Mouse (Mus musculus): Measurements from ENCODE around the gene Sspo. TPM values are rescaled to one million over a fixed set of nuclear protein-coding genes. Genes with fewer than 3 reads are reported as not detected.

The Sspo gene
- polyA plus RNA-seq, 1 experiment from 2014 or later = 0.46 TPM

- Histone ChIP-seq H3K9me3 (no peaks in the 10 kb centered on the region), H3K4me3 (no peak overlapping the region), H3K27me3 (no peaks in the 10 kb centered on the region), H3K4me1 (peaks cover 28% of the 10 kb centered on the region), H3K9ac (no peak overlapping the region), H3K36me3 (peaks cover 31% of the 10 kb centered on the region), H3K4me2 (no peak overlapping the region), H3K27ac (no peak overlapping the region)
- 80% methylated on average over 8 of the region's 8 CpGs for WGBS
- ATAC-seq (ENCODE audit: insufficient number of reproducible peaks, insufficient read depth, low FRiP score, low TSS enrichment, low read depth) = no peak
These were observed 86.9 kb downstream of the Sspo start for GRCm38 (mm10) chr6:48534913-48535312.

- Histone ChIP-seq H3K4me1 (peaks cover 19% of the 10 kb centered on the region), H3K4me2 (no peak overlapping the region), H3K27ac (no peak overlapping the region), H3K9me3 (no peaks in the 10 kb centered on the region), H3K9ac (no peak overlapping the region), H3K4me3 (no peak overlapping the region), H3K36me3 (peaks cover 23% of the 10 kb centered on the region), H3K27me3 (no peaks in the 10 kb centered on the region)
- WGBS = 73% methylated on average over 4 of the region's 4 CpGs
- ATAC-seq (ENCODE audit: insufficient number of reproducible peaks, insufficient read depth, low FRiP score, low TSS enrichment, low read depth) = no peak
These were observed 88.1 kb downstream of the Sspo start for GRCm38 (mm10) chr6:48536091-48536490.

- H3K36me3 ChIP-seq = peaks cover 11% of the 10 kb centered on the region
- no peak within 1 kb of the TSS for H3K27ac ChIP-seq
- H3K4me1 ChIP-seq = peaks cover 30% of the 10 kb centered on the region
- peak within 1 kb of the TSS; percentile 66 for H3K9ac ChIP-seq
- peak within 1 kb of the TSS; percentile 45 for H3K4me3 ChIP-seq
- peak; percentile 80 for ATAC-seq (ENCODE audit: insufficient number of reproducible peaks, insufficient read depth, low FRiP score, low TSS enrichment, low read depth)
- H3K27me3 ChIP-seq = no peaks in the 10 kb centered on the region
- H3K4me2 ChIP-seq = peak within 1 kb of the TSS; percentile 73
- WGBS = 5% methylated on average over 38 of the region's 38 CpGs
- H3K9me3 ChIP-seq = no peaks in the 10 kb centered on the region
These were observed 89.3 kb downstream of the Sspo start, which contains the start of gene Atp6v0e2 for GRCm38 (mm10) chr6:48537105-48537954. TSS of gene Atp6v0e2 (plus strand) at chr6:48537615.

- no peaks in the 10 kb centered on the region for H3K27me3 ChIP-seq
- no peak overlapping the region for H3K4me2 ChIP-seq
- no peaks in the 10 kb centered on the region for H3K9me3 ChIP-seq
- H3K4me1 ChIP-seq = peaks cover 34% of the 10 kb centered on the region
- ATAC-seq (ENCODE audit: insufficient number of reproducible peaks, insufficient read depth, low FRiP score, low TSS enrichment, low read depth) = no peak
- H3K27ac ChIP-seq = no peak overlapping the region
- WGBS = 71% methylated on average over 5 of the region's 5 CpGs
- no peaks in the 10 kb centered on the region for H3K36me3 ChIP-seq
- no peak overlapping the region for H3K4me3 ChIP-seq
- no peak overlapping the region for H3K9ac ChIP-seq
These were observed 91.1 kb downstream of the Sspo start for GRCm38 (mm10) chr6:48538841-48539737.

DNA sequence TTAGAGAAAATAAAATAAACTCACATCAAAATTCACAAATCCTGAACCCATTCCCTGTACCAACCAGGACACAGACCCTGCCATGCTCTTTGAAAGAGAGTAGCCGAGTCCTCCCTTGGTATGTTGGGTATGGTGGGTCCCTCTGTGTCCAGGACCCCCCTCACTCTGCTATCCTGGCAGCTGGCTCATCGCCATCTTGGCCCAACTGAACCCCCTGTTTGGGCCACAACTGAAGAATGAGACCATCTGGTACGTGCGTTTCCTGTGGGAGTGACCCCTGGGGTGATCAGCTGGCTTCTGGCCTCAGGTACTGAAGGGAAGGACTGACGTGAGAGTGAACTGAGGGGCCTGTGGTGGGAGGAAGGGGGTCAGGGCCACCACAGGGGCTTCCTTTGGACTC, 91.8 kb downstream of the Sspo start:
- H3K36me3 ChIP-seq = no peaks in the 10 kb centered on the region
- no peak overlapping the region for H3K4me2 ChIP-seq
- no peak overlapping the region for H3K4me3 ChIP-seq
- H3K9ac ChIP-seq = no peak overlapping the region
- ATAC-seq (ENCODE audit: insufficient number of reproducible peaks, insufficient read depth, low FRiP score, low TSS enrichment, low read depth) = no peak
- WGBS = 61% methylated on average over 5 of the region's 5 CpGs
- H3K27me3 ChIP-seq = no peaks in the 10 kb centered on the region
- no peak overlapping the region for H3K27ac ChIP-seq
- H3K9me3 ChIP-seq = no peaks in the 10 kb centered on the region
- peaks cover 34% of the 10 kb centered on the region for H3K4me1 ChIP-seq

- no peak overlapping the region for H3K4me2 ChIP-seq
- WGBS = 65% methylated on average over 3 of the region's 3 CpGs
- H3K36me3 ChIP-seq = no peaks in the 10 kb centered on the region
- no peak overlapping the region for H3K27ac ChIP-seq
- no peak overlapping the region for H3K9ac ChIP-seq
- peaks cover 34% of the 10 kb centered on the region for H3K4me1 ChIP-seq
- no peaks in the 10 kb centered on the region for H3K9me3 ChIP-seq
- no peaks in the 10 kb centered on the region for H3K27me3 ChIP-seq
- ATAC-seq (ENCODE audit: insufficient number of reproducible peaks, insufficient read depth, low FRiP score, low TSS enrichment, low read depth) = no peak
- H3K4me3 ChIP-seq = no peak overlapping the region
These were observed 92.7 kb downstream of the Sspo start for GRCm38 (mm10) chr6:48540721-48541120.

DNA sequence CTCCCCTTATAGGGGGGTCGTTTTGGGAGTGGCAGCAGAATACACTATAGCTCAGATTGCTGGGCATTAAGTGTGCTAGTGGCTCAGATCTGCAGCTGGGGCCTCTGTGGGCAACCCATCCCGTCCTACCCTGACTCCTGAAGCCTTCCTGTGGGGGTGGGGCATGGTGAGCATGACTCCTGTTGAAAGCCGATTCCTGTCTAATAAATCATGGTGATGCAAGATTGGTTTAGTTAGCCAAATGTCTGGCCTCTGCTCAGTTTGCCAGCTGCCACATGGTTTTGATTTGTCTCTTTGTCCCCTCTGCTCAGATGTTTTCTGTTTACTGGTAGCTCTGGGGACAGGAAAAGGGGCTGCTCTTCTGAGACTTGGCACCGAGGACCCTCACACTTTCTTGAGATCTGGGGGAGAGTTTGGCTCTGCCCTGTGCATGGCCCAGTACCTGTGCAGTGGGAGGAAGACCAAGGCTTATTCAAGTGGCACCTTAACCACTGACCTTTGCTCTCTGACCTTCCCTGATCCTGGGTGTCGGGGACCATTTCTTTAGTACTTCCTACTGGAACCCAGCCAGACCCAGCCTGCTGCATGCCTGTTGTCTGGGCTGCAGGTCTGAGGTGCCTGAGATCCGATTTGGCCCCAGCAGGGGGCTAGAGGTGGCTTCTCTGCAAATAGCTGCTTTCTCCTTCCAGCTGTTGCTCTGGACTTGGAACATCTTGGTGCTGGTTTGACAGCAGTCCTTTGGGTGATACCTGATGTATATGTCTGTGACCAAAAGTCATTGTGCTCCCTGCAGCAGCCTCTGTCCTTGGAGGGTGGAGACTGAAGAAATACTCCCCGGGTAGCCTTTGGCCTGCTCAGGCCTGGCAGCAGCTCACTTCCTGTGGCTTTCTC, 93.8 kb downstream of the Sspo start:
- no peaks in the 10 kb centered on the region for H3K9me3 ChIP-seq
- H3K4me2 ChIP-seq = no peak overlapping the region

DNA sequence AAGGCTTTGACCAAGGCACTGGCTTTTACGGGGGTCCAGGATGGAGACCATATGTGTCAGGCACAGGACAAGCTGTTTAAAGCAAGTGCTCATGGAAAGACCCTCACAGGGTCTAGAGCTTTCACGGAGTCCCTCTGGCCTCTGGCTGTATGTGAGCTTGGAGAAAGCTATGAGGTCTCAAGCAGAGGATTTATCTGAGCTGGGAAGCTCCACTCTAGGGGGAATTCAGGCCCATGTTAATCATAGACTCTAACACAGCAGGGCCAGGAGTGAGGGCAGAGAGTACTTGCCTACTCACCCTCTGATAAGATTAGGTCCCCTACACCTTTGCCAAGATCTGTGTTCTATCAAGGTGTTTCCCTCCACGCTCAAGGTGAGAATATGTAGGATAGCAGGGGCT, 94.6 kb downstream of the Sspo start:
- Histone ChIP-seq H3K4me1 (peaks cover 27% of the 10 kb centered on the region), H3K4me2 (no peak overlapping the region), H3K27ac (peak overlapping the region; percentile 48; the same call in 1 of the 2 replicates), H3K9ac (no peak overlapping the region), H3K4me3 (no peak overlapping the region), H3K36me3 (no peaks in the 10 kb centered on the region), H3K9me3 (no peaks in the 10 kb centered on the region), H3K27me3 (no peaks in the 10 kb centered on the region)
- ATAC-seq (ENCODE audit: insufficient number of reproducible peaks, insufficient read depth, low FRiP score, low TSS enrichment, low read depth) = no peak
- 82% methylated on average over 3 of the region's 3 CpGs for WGBS

More for the DNA sequence above, 93.8 kb downstream of the Sspo start:
- H3K4me1 ChIP-seq = peaks cover 33% of the 10 kb centered on the region
- H3K27ac ChIP-seq = peak overlapping the region; percentile 48
- H3K4me3 ChIP-seq = no peak overlapping the region
- H3K9ac ChIP-seq = 0 out of 2 replicates have a peak overlapping the region, but pooled peaks have one; percentile 27
- 26% methylated on average over 7 of the region's 7 CpGs for WGBS
- H3K27me3 ChIP-seq = no peaks in the 10 kb centered on the region
- ATAC-seq (ENCODE audit: insufficient number of reproducible peaks, insufficient read depth, low FRiP score, low TSS enrichment, low read depth) = no peak
- H3K36me3 ChIP-seq = no peaks in the 10 kb centered on the region

DNA sequence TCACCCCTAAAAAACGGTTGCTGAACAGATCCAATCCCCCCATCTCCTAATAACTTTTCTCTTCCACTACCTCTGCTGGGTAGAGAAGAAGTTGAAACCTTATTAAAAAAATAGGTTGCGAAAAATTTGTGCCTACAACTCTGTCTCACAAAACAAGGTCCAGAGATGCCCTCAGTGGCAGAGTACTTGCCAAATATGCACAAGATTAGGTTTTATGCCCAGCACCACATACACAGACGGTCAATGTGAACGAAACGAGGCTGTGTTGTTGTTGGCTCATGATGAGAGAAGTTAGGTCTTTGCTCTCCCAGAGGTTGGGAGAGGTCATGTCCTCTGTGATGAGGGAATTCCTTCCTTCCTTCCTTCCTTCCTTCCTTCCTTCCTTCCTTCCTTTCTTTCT, 97.2 kb downstream of the Sspo start:
- no peaks in the 10 kb centered on the region for H3K9me3 ChIP-seq
- 76% methylated on average over 5 of the region's 5 CpGs for WGBS
- no peak overlapping the region for H3K27ac ChIP-seq
- H3K4me3 ChIP-seq = no peak overlapping the region
- no peak for ATAC-seq (ENCODE audit: insufficient number of reproducible peaks, insufficient read depth, low FRiP score, low TSS enrichment, low read depth)
- H3K27me3 ChIP-seq = no peaks in the 10 kb centered on the region
- peaks cover 20% of the 10 kb centered on the region for H3K4me1 ChIP-seq
- no peak overlapping the region for H3K9ac ChIP-seq
- H3K36me3 ChIP-seq = no peaks in the 10 kb centered on the region
- H3K4me2 ChIP-seq = no peak overlapping the region

DNA sequence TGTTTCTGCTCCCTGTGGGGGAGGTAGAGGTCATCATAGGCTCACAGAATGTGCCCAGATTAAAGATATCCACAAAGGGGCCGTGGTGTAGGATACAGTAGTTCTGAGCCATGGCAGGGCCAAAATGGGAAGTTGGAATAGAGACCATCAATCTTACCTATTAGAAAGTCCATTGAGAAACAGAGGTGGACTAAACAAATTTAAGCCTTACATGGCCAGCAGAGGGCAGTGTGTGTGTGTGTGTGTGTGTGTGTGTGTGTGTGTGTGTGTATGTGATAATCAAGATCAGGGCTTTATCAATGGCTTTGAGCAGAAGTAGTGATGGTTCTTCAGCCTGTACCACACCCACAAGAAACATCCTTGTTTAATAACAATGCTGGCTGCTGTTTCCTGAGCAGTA, 98.2 kb downstream of the Sspo start:
- H3K27ac ChIP-seq = no peak overlapping the region
- no peaks in the 10 kb centered on the region for H3K9me3 ChIP-seq
- ATAC-seq (ENCODE audit: insufficient number of reproducible peaks, insufficient read depth, low FRiP score, low TSS enrichment, low read depth) = no peak
- H3K36me3 ChIP-seq = no peaks in the 10 kb centered on the region
- H3K4me2 ChIP-seq = no peak overlapping the region
- no peak overlapping the region for H3K4me3 ChIP-seq
- no peaks in the 10 kb centered on the region for H3K27me3 ChIP-seq
- H3K4me1 ChIP-seq = peaks cover 17% of the 10 kb centered on the region
- 69% methylated on average over 1 of the region's 1 CpGs for WGBS
- H3K9ac ChIP-seq = no peak overlapping the region

DNA sequence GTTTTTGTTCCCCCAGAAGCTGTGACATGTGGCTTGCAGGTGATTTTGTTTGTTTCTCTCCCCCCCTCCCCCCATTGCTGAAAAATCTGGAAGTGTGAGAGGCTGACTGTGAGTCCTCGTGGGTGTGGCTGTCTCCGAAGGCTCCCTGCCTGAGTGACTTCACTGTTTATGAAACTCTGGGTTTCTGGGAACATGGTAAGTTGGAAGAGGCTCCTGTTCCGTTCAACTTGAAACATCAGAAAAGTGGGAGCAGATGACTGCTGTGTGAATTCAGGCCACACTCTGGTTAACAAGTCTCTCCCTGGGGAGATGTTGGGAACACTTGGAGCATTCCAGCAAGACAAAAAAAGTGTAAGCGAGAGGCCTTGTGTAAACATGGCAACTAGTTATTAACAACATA, 98.8 kb downstream of the Sspo start:
- Histone ChIP-seq H3K9ac (no peak overlapping the region), H3K9me3 (no peaks in the 10 kb centered on the region), H3K27ac (no peak overlapping the region), H3K27me3 (no peaks in the 10 kb centered on the region), H3K4me1 (peaks cover 11% of the 10 kb centered on the region), H3K4me2 (no peak overlapping the region), H3K36me3 (no peaks in the 10 kb centered on the region), H3K4me3 (no peak overlapping the region)
- ATAC-seq (ENCODE audit: insufficient number of reproducible peaks, insufficient read depth, low FRiP score, low TSS enrichment, low read depth) = no peak
- 41% methylated on average over 4 of the region's 4 CpGs for WGBS
